Mouse (Mus musculus) limb, embryonic 13.5 days (tissue): Measurements from ENCODE around the gene Spz1. TPM values are rescaled to one million over a fixed set of nuclear protein-coding genes. Genes with fewer than 3 reads are reported as not detected.

Experiments
- ATAC-seq: fragments of 200-750 bp; cut with Nextera tagmentation; 2 replicates; pipeline ENCODE4 v1.8.0; 2017; ENCODE audit warnings: low read depth, moderate number of reproducible peaks, moderate TSS enrichment; ENCODE audit not compliant: low FRiP score
- H3K27ac ChIP-seq: fragments of 300-500 bp; sonication (generic); 2 replicates; pipeline ENCODE4 v1.5.1; 2015; ENCODE audit warnings: inconsistent platforms, mild to moderate bottlenecking, moderate library complexity
- H3K27me3 ChIP-seq: fragments of 300-500 bp; sonication (generic); 2 replicates; pipeline ENCODE4 v1.6.1; 2015; ENCODE audit warnings: mild to moderate bottlenecking, inconsistent platforms
- H3K36me3 ChIP-seq: fragments of 300-500 bp; sonication (generic); 2 replicates; pipeline ENCODE4 v1.6.1; 2015; ENCODE audit warnings: inconsistent platforms, mild to moderate bottlenecking, moderate library complexity
- H3K4me1 ChIP-seq: fragments of 300-500 bp; sonication (generic); 2 replicates; pipeline ENCODE4 v1.6.1; 2015; ENCODE audit warnings: inconsistent platforms
- H3K4me2 ChIP-seq: fragments of 300-500 bp; sonication (generic); replicated peaks from 2 replicates; pipeline ENCODE4 v1.6.1; 2015; ENCODE audit warnings: inconsistent platforms, mild to moderate bottlenecking, moderate library complexity
- H3K4me3 ChIP-seq: fragments of 300-500 bp; sonication (generic); 2 replicates; pipeline ENCODE4 v1.5.1; 2015; ENCODE audit warnings: moderate library complexity, mild to moderate bottlenecking, inconsistent platforms
- H3K9ac ChIP-seq: fragments of 300-500 bp; sonication (generic); 2 replicates; pipeline ENCODE4 v1.6.1; 2015; ENCODE audit warnings: mild to moderate bottlenecking, inconsistent platforms
- H3K9me3 ChIP-seq: fragments of 300-500 bp; sonication (generic); 2 replicates; pipeline ENCODE4 v1.6.1; 2016; ENCODE audit warnings: inconsistent platforms
- WGBS: fragments of 180-500 bp; shearing (Covaris S2); methylation state at CpG from one replicate; pipeline ENCODE4 v1.1.7; 2015; 5-methylcytosine and 5-hydroxymethylcytosine counted together
- polyA plus RNA-seq: library from polyadenylated mRNA; unstranded; fragments of >200 nt; fragmentation: Nextera tagmentation; extraction: Ambion mirVana; gene quantifications from 2 replicates; pipeline ENCODE4 v1.2.1, GENCODE M21; 2015

Spz1 gene
- polyA plus RNA-seq, 1 experiment from 2014 or later = not detected

GRCm38 (mm10) chr13:92559429-92559828, 16.5 kb downstream of the Spz1 start:
- no peak overlapping the region for H3K4me3 ChIP-seq
- H3K27ac ChIP-seq = no peak overlapping the region
- WGBS = 67% methylated on average over 5 of the region's 5 CpGs
- no peaks in the 10 kb centered on the region for H3K36me3 ChIP-seq
- no peaks in the 10 kb centered on the region for H3K9me3 ChIP-seq
- H3K4me2 ChIP-seq = no peak overlapping the region
- H3K9ac ChIP-seq = no peak overlapping the region
- H3K27me3 ChIP-seq = peaks cover 11% of the 10 kb centered on the region; the same call in 1 of the 2 replicates
- no peak for ATAC-seq
- no peaks in the 10 kb centered on the region for H3K4me1 ChIP-seq

GRCm38 (mm10) chr13:92557229-92557628, 18.7 kb downstream of the Spz1 start:
- no peak overlapping the region for H3K27ac ChIP-seq
- H3K4me1 ChIP-seq = no peaks in the 10 kb centered on the region
- no peak overlapping the region for H3K4me3 ChIP-seq
- 41% methylated on average over 2 of the region's 2 CpGs for WGBS
- ATAC-seq = no peak
- H3K36me3 ChIP-seq = no peaks in the 10 kb centered on the region
- no peak overlapping the region for H3K9ac ChIP-seq
- 0 out of 2 replicates have a peak, but pooled peaks cover 4% of the 10 kb centered on the region for H3K27me3 ChIP-seq
- H3K4me2 ChIP-seq = no peak overlapping the region
- peaks cover 1% of the 10 kb centered on the region; the same call in 1 of the 2 replicates for H3K9me3 ChIP-seq

- Histone ChIP-seq H3K9ac (no peak overlapping the region), H3K9me3 (peaks cover 7% of the 10 kb centered on the region; the same call in 1 of the 2 replicates), H3K4me2 (no peak overlapping the region), H3K27me3 (0 out of 2 replicates have a peak, but pooled peaks cover 4% of the 10 kb centered on the region), H3K4me3 (no peak overlapping the region), H3K36me3 (no peaks in the 10 kb centered on the region), H3K4me1 (no peaks in the 10 kb centered on the region), H3K27ac (no peak overlapping the region)
- peak; percentile 64; the same call in 1 of the 2 replicates for ATAC-seq
- 18% methylated on average over 8 of the region's 8 CpGs for WGBS
Measured at GRCm38 (mm10) chr13:92556458-92557126, 19.4 kb downstream of the Spz1 start.

DNA sequence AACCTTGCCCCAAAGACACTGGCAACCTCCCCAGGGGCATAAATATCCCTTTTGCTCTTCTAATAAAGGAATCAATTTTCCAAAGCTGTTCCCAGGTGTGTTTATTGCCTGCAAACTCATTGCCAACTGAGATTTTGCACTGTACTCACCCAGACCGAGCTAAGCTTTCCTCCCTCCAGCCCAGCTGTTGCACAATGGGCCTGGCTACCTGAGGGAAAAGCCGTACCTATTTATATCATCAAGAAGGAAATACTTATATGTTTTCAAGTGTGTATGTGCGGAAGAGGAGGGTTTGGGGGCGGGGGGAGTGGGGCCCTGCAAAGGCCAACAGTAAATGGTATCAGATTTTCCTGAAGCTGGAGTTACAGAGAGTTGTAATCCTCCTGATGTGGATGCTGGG, 28.9 kb downstream of the Spz1 start:
- Histone ChIP-seq H3K4me3 (no peak overlapping the region), H3K9me3 (peaks cover 24% of the 10 kb centered on the region), H3K36me3 (no peaks in the 10 kb centered on the region), H3K4me1 (no peaks in the 10 kb centered on the region), H3K27ac (no peak overlapping the region), H3K9ac (no peak overlapping the region), H3K27me3 (no peaks in the 10 kb centered on the region), H3K4me2 (no peak overlapping the region)
- no peak for ATAC-seq
- 75% methylated on average over 4 of the region's 4 CpGs for WGBS

GRCm38 (mm10) chr13:92540997-92541396, 35.0 kb downstream of the Spz1 start:
- no peaks in the 10 kb centered on the region for H3K27me3 ChIP-seq
- H3K4me3 ChIP-seq = no peak overlapping the region
- no peaks in the 10 kb centered on the region for H3K9me3 ChIP-seq
- no peaks in the 10 kb centered on the region for H3K4me1 ChIP-seq
- no peaks in the 10 kb centered on the region for H3K36me3 ChIP-seq
- WGBS = 83% methylated on average over 6 of the region's 6 CpGs
- H3K27ac ChIP-seq = no peak overlapping the region
- ATAC-seq = no peak
- H3K9ac ChIP-seq = no peak overlapping the region
- no peak overlapping the region for H3K4me2 ChIP-seq

- Histone ChIP-seq H3K27me3 (no peaks in the 10 kb centered on the region), H3K36me3 (no peaks in the 10 kb centered on the region), H3K4me2 (no peak overlapping the region), H3K27ac (no peak overlapping the region), H3K4me3 (no peak overlapping the region), H3K4me1 (no peaks in the 10 kb centered on the region), H3K9me3 (no peaks in the 10 kb centered on the region), H3K9ac (no peak overlapping the region)
- ATAC-seq = no peak
- 41% methylated on average over 4 of the region's 4 CpGs for WGBS
Measured at GRCm38 (mm10) chr13:92539126-92539525, 36.8 kb downstream of the Spz1 start.

DNA sequence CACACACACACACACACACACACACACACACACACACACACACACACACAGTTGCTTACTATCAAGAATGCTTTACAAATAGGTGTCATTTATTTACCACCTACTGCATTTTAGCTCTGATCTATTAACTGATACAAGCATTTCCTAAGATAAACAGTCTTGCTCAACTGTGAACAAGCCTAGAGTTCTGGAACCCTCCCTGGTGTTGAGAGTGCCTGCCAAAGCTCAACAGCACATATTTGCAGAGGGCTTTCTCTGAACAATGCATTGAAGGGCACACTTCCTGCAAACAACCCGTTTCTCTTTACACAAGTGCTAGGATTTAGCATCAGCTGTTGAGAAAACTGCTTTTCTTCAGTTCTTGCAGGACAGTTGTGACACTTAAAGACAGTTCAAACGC, 42.2 kb downstream of the Spz1 start:
- H3K36me3 ChIP-seq = no peaks in the 10 kb centered on the region
- no peak overlapping the region for H3K9ac ChIP-seq
- H3K4me2 ChIP-seq = no peak overlapping the region
- no peak overlapping the region for H3K27ac ChIP-seq
- H3K9me3 ChIP-seq = no peaks in the 10 kb centered on the region
- H3K27me3 ChIP-seq = no peaks in the 10 kb centered on the region
- 50% methylated on average over 2 of the region's 2 CpGs for WGBS
- H3K4me3 ChIP-seq = no peak overlapping the region
- no peak for ATAC-seq
- H3K4me1 ChIP-seq = peaks cover 8% of the 10 kb centered on the region; the same call in 1 of the 2 replicates

GRCm38 (mm10) chr13:92532216-92532615, 43.8 kb downstream of the Spz1 start:
- Histone ChIP-seq H3K27ac (no peak overlapping the region), H3K9ac (no peak overlapping the region), H3K27me3 (no peaks in the 10 kb centered on the region), H3K4me2 (no peak overlapping the region; the same call in 1 of the 2 replicates), H3K9me3 (no peaks in the 10 kb centered on the region), H3K36me3 (peaks cover under 1% of the 10 kb centered on the region; the same call in 1 of the 2 replicates), H3K4me3 (no peak overlapping the region), H3K4me1 (peaks cover 10% of the 10 kb centered on the region; the same call in 1 of the 2 replicates)
- ATAC-seq = no peak
- WGBS = 80% methylated on average over 2 of the region's 2 CpGs

- H3K27ac ChIP-seq = peak overlapping the region; percentile 94
- H3K36me3 ChIP-seq = peaks cover 3% of the 10 kb centered on the region; the same call in 1 of the 2 replicates
- H3K4me3 ChIP-seq = peak overlapping the region; percentile 77
- no peaks in the 10 kb centered on the region for H3K9me3 ChIP-seq
- 5% methylated on average over 15 of the region's 15 CpGs for WGBS
- ATAC-seq = no peak
- peaks cover 10% of the 10 kb centered on the region; the same call in 1 of the 2 replicates for H3K4me1 ChIP-seq
- H3K9ac ChIP-seq = peak overlapping the region; percentile 88
- H3K4me2 ChIP-seq = peak overlapping the region; percentile 63
- H3K27me3 ChIP-seq = no peaks in the 10 kb centered on the region
Measured at GRCm38 (mm10) chr13:92531237-92531636, 44.7 kb downstream of the Spz1 start.

DNA sequence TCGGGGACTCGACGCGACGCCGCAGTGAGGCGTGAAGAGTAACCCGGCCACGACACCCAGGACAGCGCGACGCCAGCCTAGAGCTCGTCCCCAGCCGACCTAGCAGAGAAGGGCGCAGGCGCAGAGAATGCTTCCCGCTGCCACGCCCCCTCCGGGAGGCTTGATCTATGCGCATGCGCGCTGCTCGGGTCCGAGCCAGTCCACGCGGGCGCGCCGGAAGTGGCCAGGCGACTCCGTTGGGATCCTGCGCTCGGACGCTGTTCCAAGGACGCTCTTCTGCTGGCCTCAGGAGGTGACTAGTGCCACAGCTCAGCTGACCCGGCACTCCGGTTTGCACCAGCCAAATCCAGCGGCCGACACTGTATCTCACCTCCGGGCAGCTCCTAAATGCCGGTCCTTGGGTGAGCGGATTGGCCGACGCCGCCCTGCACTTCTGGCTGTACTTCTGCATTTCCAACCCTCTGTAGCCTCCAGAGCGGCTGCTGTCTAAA, 45.2 kb downstream of the Spz1 start, which contains the start of gene Zfyve16:
Gene Zfyve16, minus strand, starts transcription at position 148 of the 491 bp plus-strand sequence.
- H3K4me1 ChIP-seq = peaks cover 10% of the 10 kb centered on the region; the same call in 1 of the 2 replicates
- no peaks in the 10 kb centered on the region for H3K27me3 ChIP-seq
- peak within 1 kb of the TSS; percentile 77 for H3K4me3 ChIP-seq
- H3K36me3 ChIP-seq = peaks cover 3% of the 10 kb centered on the region; the same call in 1 of the 2 replicates
- peak; percentile 98 for ATAC-seq
- no peaks in the 10 kb centered on the region for H3K9me3 ChIP-seq
- H3K4me2 ChIP-seq = peak within 1 kb of the TSS; percentile 63
- under 1% methylated on average over 42 of the region's 46 CpGs for WGBS
- H3K9ac ChIP-seq = peak within 1 kb of the TSS; percentile 88
- peak within 1 kb of the TSS; percentile 94 for H3K27ac ChIP-seq

DNA sequence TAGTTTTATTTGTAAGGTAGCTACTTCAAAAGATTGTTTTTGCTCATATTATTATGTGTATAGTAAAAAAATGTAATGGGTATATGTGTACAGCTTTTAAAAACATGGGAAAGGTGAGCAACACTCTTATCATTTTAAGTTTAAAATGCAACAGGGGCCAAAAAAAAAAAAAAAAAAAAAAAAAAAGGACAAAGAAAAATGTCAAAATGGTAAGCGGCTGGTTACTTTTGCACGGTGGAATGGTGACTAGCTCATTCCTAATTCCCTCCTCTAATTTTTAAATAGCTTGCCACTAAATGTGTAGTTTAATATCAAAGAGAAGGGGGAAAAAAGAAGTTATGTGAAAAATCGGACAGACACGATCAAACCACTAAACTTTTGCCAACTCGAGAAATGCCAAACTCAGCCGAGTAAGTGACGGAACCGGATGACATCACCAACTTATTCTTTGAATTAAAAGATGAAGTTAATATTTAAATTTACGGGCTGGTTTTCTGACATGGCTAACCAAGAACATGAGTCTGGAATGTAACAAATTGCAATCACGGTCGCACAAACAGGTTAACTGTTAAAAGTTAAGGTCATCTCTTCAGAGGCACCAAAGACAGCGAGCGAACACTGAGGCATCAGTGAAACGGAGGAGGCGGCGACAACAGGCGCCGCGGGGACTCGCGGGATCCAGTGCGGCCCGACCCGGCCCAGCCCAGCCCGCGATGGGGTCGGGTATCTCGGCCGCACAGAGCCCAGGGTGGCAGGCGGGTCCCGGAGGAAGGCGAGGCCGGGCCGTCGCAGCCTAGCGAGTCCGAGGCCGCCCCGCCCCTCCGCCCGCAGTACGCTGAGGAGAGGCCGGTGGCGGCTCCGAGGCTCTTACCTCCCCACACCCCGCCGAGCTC, 45.9 kb downstream of the Spz1 start:
- 4% methylated on average over 33 of the region's 47 CpGs for whole genome bisulfite sequencing
- H3K27me3 ChIP-seq = no peaks in the 10 kb centered on the region
- H3K4me2 ChIP-seq = peak overlapping the region; percentile 63
- H3K4me3 ChIP-seq = peak overlapping the region; percentile 77
- H3K9ac ChIP-seq = peak overlapping the region; percentile 88
- peaks cover 3% of the 10 kb centered on the region; the same call in 1 of the 2 replicates for H3K36me3 ChIP-seq
- peaks cover 10% of the 10 kb centered on the region; the same call in 1 of the 2 replicates for H3K4me1 ChIP-seq
- no peak for ATAC-seq
- no peaks in the 10 kb centered on the region for H3K9me3 ChIP-seq
- H3K27ac ChIP-seq = peak overlapping the region; percentile 94
